22 mouse cellular contexts compared by ENCODE assay signal in the genomic region with DNA sequence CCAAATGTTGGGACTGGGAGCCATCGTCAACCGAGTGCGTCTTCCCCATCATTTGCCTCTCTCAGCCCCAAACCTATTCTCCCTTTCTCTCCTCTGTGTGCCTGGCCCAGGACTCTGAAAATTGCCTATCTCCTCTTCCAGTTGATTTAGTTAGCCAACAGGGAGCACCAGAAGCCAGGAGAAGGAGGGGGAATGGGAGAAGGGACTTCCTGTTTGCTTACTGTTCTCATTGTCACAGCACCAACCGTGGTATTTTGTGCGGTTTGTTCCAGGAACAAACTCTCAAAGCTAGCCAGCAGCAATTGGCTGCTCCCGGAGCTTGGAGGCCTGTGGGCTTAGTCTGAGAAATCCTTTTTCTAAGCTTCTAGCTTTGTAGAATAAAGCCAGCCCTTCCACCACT.
DNase-seq lines count a peak whose midpoint lies in the region; ATAC-seq and TF ChIP-seq lines count a peak whose summit lies in the region.
"Had no signal": no experiment of that assay in that cellular context is flagged by ENCODE, and none has a peak within 500 bp of the region (broad histone marks: within the 10 kb centered on the region; RNA-seq: fewer than 3 reads in every experiment).

No protein-coding gene starts in this region.

- no peak overlapping the region for H3K4me2 ChIP-seq in hindbrain, postnatal 0 days (ENCODE audit: low read depth, low read length)
- no peak overlapping the region for H3K4me2 ChIP-seq in hindbrain, embryonic 11.5 days (replicated peaks; ENCODE audit: low read depth, low read length)
- no peak overlapping the region for H3K4me2 ChIP-seq in midbrain, postnatal 0 days (ENCODE audit: low read depth, low read length, poor library complexity, severe bottlenecking)
- no peak overlapping the region for H3K4me2 ChIP-seq in midbrain, embryonic 13.5 days (replicated peaks)
- H3K4me2 ChIP-seq: limb, embryonic 15.5 days; liver, embryonic 15.5 days; neural tube, embryonic 12.5 days had no signal

- peak; percentile 27; the same call in 1 of the 2 replicates for ATAC-seq in hindbrain, postnatal 0 days
- no peak for ATAC-seq in hindbrain, embryonic 11.5 days (ENCODE audit: low FRiP score)
- peak; percentile 21; the same call in 1 of the 2 replicates for ATAC-seq in midbrain, postnatal 0 days (ENCODE audit: low FRiP score)
- no peak for ATAC-seq in midbrain, embryonic 13.5 days
- ATAC-seq: inflammation-experienced regulatory T-cells, adult 6 months had no signal

- H3K27me3 ChIP-seq in hindbrain, postnatal 0 days (ENCODE audit: insufficient read depth, low read length): no peaks in the 10 kb centered on the region
- no peaks in the 10 kb centered on the region for H3K27me3 ChIP-seq in hindbrain, embryonic 11.5 days (ENCODE audit: control insufficient read depth, insufficient read depth, low read length)
- H3K27me3 ChIP-seq in midbrain, postnatal 0 days (ENCODE audit: insufficient read depth, low read length): no peaks in the 10 kb centered on the region
- 0 out of 2 replicates have a peak, but pooled peaks cover under 1% of the 10 kb centered on the region for H3K27me3 ChIP-seq in midbrain, embryonic 13.5 days
- H3K27me3 ChIP-seq: limb, embryonic 15.5 days; liver, embryonic 15.5 days; neural tube, embryonic 12.5 days had no signal

- H3K4me1 ChIP-seq in hindbrain, postnatal 0 days (ENCODE audit: insufficient read depth, low read length): no peaks in the 10 kb centered on the region
- peaks cover 3% of the 10 kb centered on the region; the same call in 1 of the 2 replicates for H3K4me1 ChIP-seq in hindbrain, embryonic 11.5 days (replicated peaks; ENCODE audit: control insufficient read depth, insufficient read depth, low read length)
- no peaks in the 10 kb centered on the region for H3K4me1 ChIP-seq in midbrain, postnatal 0 days (ENCODE audit: insufficient read depth, low read length)
- H3K4me1 ChIP-seq in midbrain, embryonic 13.5 days (replicated peaks): peaks cover 15% of the 10 kb centered on the region
- H3K4me1 ChIP-seq: limb, embryonic 15.5 days; liver, embryonic 15.5 days had no signal

- no peaks in the 10 kb centered on the region for H3K36me3 ChIP-seq in hindbrain, postnatal 0 days (ENCODE audit: insufficient read depth, low read length)
- H3K36me3 ChIP-seq in hindbrain, embryonic 11.5 days (ENCODE audit: control insufficient read depth, insufficient read depth, low read length): no peaks in the 10 kb centered on the region
- no peaks in the 10 kb centered on the region for H3K36me3 ChIP-seq in midbrain, postnatal 0 days (ENCODE audit: insufficient read depth, low read length)
- no peaks in the 10 kb centered on the region for H3K36me3 ChIP-seq in midbrain, embryonic 13.5 days
- H3K36me3 ChIP-seq: forebrain, embryonic 10.5 days; G1E; limb, embryonic 15.5 days; liver, embryonic 15.5 days; neural tube, embryonic 12.5 days had no signal

- no peak overlapping the region for H3K27ac ChIP-seq in hindbrain, postnatal 0 days
- no peak overlapping the region for H3K27ac ChIP-seq in hindbrain, embryonic 11.5 days (ENCODE audit: low read depth, low read length)
- no peak overlapping the region for H3K27ac ChIP-seq in midbrain, postnatal 0 days (ENCODE audit: low read depth, low read length)
- no peak overlapping the region for H3K27ac ChIP-seq in midbrain, embryonic 13.5 days
- H3K27ac ChIP-seq: forebrain, embryonic 10.5 days; limb, embryonic 15.5 days; liver, embryonic 15.5 days; neural tube, embryonic 12.5 days had no signal

- DNase-seq in gastrocnemius, adult 18-20 months (ENCODE audit: low spot score): peak; percentile 43
- no peak for DNase-seq in gastrocnemius, postnatal 4 days (ENCODE audit: low spot score in 2 of 2)
- DNase-seq in hindbrain, postnatal 0 days (ENCODE audit: low spot score): peak; percentile 22
- no peak for DNase-seq in hindbrain, embryonic 11.5 days (ENCODE audit: low spot score)
- peak; percentile 44 for DNase-seq in midbrain, postnatal 0 days (ENCODE audit: low spot score)
- DNase-seq in heart, postnatal 36 days: peak; percentile 8 to 21
- no peak for DNase-seq in yolk sac, embryonic 10.5 days (ENCODE audit: low spot score)
- DNase-seq: adrenal gland, postnatal 36 days; cerebellum, adult 2 months; cerebellum, postnatal 36 days; kidney, adult 9 months; layer of hippocampus, postnatal 36 days; lung, postnatal 10 days; right cerebral cortex, adult 18-20 months; thymus, postnatal 14 days had no signal

- TF ChIP-seq CTCF in hindbrain, postnatal 0 days (IDR thresholded peaks at IDR 0.05; ENCODE audit: low read depth): peak; percentile 4; the same call in 1 of the 2 replicates
- no peak for TF ChIP-seq CTCF in midbrain, postnatal 0 days (IDR thresholded peaks at IDR 0.05)

- no peak overlapping the region for H3K9ac ChIP-seq in hindbrain, postnatal 0 days (replicated peaks; ENCODE audit: low read length)
- H3K9ac ChIP-seq in hindbrain, embryonic 11.5 days (ENCODE audit: low read depth, low read length): no peak overlapping the region
- no peak overlapping the region for H3K9ac ChIP-seq in midbrain, postnatal 0 days (replicated peaks; ENCODE audit: low read length, poor library complexity, severe bottlenecking)
- H3K9ac ChIP-seq in midbrain, embryonic 13.5 days (replicated peaks): no peak overlapping the region
- H3K9ac ChIP-seq: limb, embryonic 15.5 days; liver, embryonic 15.5 days; neural tube, embryonic 12.5 days had no signal

- no peaks in the 10 kb centered on the region for H3K9me3 ChIP-seq in hindbrain, postnatal 0 days (ENCODE audit: low read length)
- H3K9me3 ChIP-seq in hindbrain, embryonic 11.5 days (ENCODE audit: control insufficient read depth, low read length): no peaks in the 10 kb centered on the region
- H3K9me3 ChIP-seq in midbrain, postnatal 0 days (ENCODE audit: low read length): no peaks in the 10 kb centered on the region
- no peaks in the 10 kb centered on the region for H3K9me3 ChIP-seq in midbrain, embryonic 13.5 days
- H3K9me3 ChIP-seq: forebrain, embryonic 10.5 days; limb, embryonic 15.5 days; liver, embryonic 15.5 days; neural tube, embryonic 12.5 days had no signal

- H3K4me3 ChIP-seq in hindbrain, postnatal 0 days (ENCODE audit: low read length): no peak overlapping the region
- H3K4me3 ChIP-seq in hindbrain, embryonic 11.5 days (ENCODE audit: low read depth, low read length): no peak overlapping the region
- H3K4me3 ChIP-seq in midbrain, postnatal 0 days (ENCODE audit: low read depth, low read length): no peak overlapping the region
- H3K4me3 ChIP-seq in midbrain, embryonic 13.5 days (replicated peaks): no peak overlapping the region
- H3K4me3 ChIP-seq: forebrain, embryonic 10.5 days; limb, embryonic 15.5 days; liver, embryonic 15.5 days; neural tube, embryonic 12.5 days had no signal

- intact Hi-C loops in heart, postnatal 36 days (cut with DNase I): no loop called here

- 56% methylated on average over 6 of the region's 6 CpGs for WGBS in hindbrain, postnatal 0 days
- 90% methylated on average over 6 of the region's 6 CpGs for WGBS in hindbrain, embryonic 11.5 days
- 66% methylated on average over 6 of the region's 6 CpGs for WGBS in midbrain, postnatal 0 days
- WGBS in midbrain, embryonic 13.5 days: 76% methylated on average over 6 of the region's 6 CpGs

Comparison
In these comparisons a context has a peak if more than half of its experiments do, and no peak if none do; other contexts are left out.
1. DNase-seq: peak in gastrocnemius, adult 18-20 months (single experiment), hindbrain, postnatal 0 days (single experiment), midbrain, postnatal 0 days (single experiment) and heart, postnatal 36 days (2 of 2); none in gastrocnemius, postnatal 4 days (0 of 2), hindbrain, embryonic 11.5 days (single experiment) and yolk sac, embryonic 10.5 days (single experiment).
2. ATAC-seq: peak in hindbrain, postnatal 0 days (single experiment) and midbrain, postnatal 0 days (single experiment); none in hindbrain, embryonic 11.5 days (single experiment) and midbrain, embryonic 13.5 days (single experiment).